Mouse (Mus musculus): ENCODE results near the gene Ifnar2. TPM values are rescaled to one million over a fixed set of nuclear protein-coding genes. Genes with fewer than 3 reads are reported as not detected.

Ifnar2 gene
- polyA plus RNA-seq (2012; rRNA removed): 33.2 and 35.6 TPM in 2 replicates

DNA sequence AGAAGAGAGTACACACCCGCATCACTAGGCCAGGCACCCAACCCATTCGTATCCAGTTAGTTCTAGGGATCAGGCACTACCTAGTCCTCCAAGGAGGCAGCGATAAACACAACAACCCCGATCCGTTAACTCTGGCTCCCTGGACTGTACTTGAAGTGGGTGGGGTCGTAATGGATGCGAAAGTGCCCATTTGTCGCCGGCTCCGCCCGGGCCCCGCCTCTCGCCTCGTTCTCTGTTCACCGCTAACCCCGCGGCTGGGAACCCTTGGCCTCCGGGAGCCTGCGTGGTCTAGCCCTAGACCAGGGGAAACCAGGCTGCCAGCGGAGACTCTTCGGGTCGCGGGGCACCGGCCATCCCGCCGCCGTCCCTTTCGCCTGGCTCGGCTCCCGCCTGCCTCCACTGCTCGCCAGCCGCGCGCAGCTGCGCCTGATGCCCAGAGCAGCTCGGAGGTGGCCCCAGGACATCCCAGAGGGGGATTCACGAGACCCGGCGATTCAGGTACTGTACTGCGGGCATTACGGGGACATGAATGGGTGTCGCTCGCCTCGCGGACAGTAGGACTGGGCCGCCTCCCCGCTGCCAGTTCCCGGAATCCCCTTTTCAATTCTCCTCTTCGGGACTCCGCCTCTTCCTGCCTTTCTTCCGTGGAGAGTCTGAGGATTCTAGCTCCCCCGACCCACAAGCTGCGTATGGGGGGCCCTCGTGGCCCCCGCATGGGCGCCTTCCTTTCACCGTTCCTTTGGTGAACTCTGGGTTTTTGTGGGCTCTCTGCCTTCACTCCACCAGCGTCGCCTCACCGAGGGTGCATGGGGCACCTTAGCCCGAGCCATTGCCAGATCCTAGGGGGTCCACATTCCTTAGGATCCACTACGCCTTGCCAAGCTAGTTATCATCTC, at the start of gene Ifnar2:
Gene Ifnar2, plus strand, starts transcription at position 207 of the 896 bp plus-strand sequence.

GRCm38 (mm10) chr16:91391421-91391820, 18.8 kb downstream of the Ifnar2 start, which contains the start of gene Gm21970:
Gene Gm21970 (plus strand): TSS chr16:91391721.

DNA sequence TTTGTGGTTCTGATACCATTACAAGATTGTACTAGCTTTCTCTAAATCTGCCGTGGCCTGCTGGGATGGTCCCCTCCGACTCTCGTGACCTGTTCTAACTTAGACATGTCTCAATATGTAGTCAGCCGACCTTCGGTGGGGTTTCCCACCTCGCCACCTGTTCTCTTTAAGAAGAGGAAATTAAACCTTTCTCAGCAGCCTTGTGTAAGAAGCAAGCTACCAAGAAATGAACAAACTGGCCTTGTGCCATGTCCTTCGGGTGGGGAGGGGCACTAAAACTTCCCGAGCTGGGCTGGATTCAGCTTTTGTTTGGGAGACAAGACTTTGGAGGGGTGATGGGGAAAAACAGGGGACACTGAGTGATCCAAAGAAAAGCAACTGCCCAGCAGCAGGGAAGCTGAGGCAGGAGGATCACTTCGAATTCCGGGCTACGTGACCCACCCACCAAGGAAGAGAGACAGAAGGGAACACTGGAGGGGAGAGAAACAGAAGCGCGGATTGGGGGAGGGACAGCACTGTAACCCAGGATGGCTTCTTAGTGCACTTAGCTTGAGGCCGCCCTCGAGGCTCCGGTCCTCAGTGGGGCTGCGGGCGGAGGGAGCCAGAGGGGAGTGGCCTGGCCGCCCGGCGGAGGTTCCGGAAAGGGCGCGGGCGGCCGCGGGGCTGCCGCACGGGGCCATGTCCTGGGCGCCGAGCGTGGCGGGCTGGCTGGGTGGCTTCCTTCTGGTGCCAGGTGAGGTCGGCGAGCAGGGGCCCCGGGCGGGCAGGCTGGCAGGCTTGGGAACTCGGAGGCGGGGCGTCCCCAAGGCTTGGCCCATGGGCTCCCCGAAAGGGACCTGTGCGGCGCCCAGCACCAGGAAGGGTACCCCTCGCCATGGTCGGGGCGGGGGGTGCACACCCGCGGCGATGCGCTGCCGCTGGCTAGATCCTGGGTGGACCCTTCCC, 33.3 kb downstream of the Ifnar2 start, which contains the start of gene Il10rb:
Gene Il10rb, plus strand, starts transcription at position 525 of the 945 bp plus-strand sequence.

Other genes with a start within 250 kb of the Ifnar2 start
- not detected in 2 replicates for gene Olig2, start 147.3 kb upstream of the Ifnar2 start, polyA plus RNA-seq (2012; rRNA removed)
- gene Olig1, start 103.0 kb upstream of the Ifnar2 start, polyA plus RNA-seq (2012; rRNA removed): 0.01 TPM in 1 of 2 replicates, not detected in the other
- 0.03 TPM in 1 of 2 replicates, not detected in the other for gene Gm21970, start 18.9 kb downstream of the Ifnar2 start, polyA plus RNA-seq (2012; rRNA removed)
- 11.4 and 14.5 TPM in 2 replicates for gene Il10rb, start 33.4 kb downstream of the Ifnar2 start, polyA plus RNA-seq (2012; rRNA removed)
- 10.5 and 12.6 TPM in 2 replicates for gene Ifnar1, start 112.5 kb downstream of the Ifnar2 start, polyA plus RNA-seq (2012; rRNA removed)
- gene Ifngr2, start 174.3 kb downstream of the Ifnar2 start, polyA plus RNA-seq (2012; rRNA removed): 3.8 and 5.2 TPM in 2 replicates
- gene Tmem50b, start 225.0 kb downstream of the Ifnar2 start, polyA plus RNA-seq (2012; rRNA removed): 2.7 and 3.5 TPM in 2 replicates
- gene Dnajc28, start 246.2 kb downstream of the Ifnar2 start, polyA plus RNA-seq (2012; rRNA removed): 0.76 and 0.85 TPM in 2 replicates

All from liver, embryonic 14 days (tissue).